Mouse (Mus musculus) gastrocnemius, postnatal 10 days (tissue): ENCODE results near the gene Josd1. TPM values are rescaled to one million over a fixed set of nuclear protein-coding genes. Genes with fewer than 3 reads are reported as not detected.

Source experiments
- DNase-seq: peaks from one replicate; pipeline ENCODE4 v3.0.0; 2021; ENCODE audit warnings: mixed read lengths
- total RNA-seq, 2 experiments: library from RNA; stranded (reverse); gene quantifications; 2 replicates each; pipeline ENCODE4 v1.2.3; 2021

Josd1 gene
- total RNA-seq, 2 experiments from 2014 or later: 11.8 to 13.1 TPM

DNA sequence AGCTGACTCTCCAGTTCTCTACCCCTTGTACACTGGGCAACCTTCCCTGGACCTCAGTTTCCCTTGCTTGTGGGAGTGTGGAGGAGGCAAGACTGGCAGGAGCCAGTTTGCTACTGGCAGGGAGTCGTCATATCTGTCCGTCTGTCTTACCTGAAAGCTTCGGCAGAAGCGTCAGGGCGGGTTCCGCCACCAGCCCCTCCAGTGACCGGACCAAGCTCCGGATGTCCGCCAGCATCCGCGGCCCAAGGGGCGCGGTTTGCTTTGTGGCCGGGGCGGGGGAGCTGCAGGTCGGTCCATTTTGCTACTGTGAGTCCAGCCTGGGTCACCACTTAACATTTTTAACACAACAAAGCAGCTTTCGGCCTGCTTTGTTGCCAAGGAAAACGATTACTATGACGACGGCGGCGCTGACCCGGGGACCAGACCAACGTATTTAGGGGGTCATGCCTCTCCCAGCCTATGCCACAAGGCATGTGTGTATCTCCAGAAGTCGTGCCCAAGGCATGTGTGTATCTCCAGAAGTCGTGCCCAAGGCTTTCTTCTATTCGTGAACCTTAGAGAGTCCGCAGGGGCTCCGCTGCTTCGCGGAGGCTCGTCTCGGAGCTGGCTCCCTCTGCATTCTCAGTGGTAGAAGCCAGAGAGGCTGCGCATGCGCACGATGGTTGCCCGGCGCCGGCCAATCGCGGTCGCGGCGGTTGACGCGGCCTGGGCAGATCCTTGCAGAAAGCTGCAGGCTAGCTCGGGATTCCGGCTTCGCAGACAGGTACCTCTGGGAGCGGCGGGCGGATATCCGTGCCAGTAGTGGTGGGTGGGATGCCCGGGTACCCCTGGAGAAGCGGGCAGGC, 29.0 kb downstream of the Josd1 start, which contains the start of the genes Fam227a and Cby1:
TSS of gene Fam227a (minus strand) at position 426 of the 845 bp plus-strand sequence.
TSS of gene Cby1 (plus strand) at position 669 of the 845 bp plus-strand sequence.
- peak; percentile 98 for DNase-seq

DNA sequence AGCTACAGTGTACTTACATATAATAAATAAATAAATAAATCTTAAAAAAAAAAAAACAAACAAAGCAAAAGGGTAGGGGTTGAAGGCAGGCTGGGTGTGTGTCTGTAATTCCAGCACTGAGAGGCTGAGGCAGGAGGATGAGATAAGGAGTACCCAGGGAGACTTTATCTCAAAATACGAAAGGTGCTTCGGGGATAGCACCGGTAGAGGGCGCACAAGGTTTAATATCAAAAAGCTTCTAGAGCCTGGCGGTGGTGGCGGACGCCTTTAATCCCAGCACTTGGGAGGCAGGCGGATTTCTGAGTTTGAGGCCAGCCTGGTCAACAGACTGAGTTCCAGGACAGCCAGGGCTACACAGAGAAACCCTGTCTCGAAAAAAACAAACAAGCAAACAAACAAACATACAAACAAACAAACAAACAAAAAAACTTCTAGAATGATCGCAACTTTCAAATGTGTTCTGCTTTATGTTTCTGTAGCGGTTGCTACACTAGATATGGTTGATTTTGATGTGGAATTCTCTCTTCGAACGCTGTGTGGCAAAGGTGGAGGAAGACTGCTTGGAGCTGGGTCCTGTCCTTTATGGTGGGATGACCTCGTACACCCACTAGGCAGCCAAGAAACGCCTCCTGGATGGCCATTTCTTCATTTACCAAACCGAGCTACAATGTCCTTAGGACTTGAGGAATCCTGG, 29.7 kb downstream of the Josd1 start:
- DNase-seq: peak; percentile 80

DNA sequence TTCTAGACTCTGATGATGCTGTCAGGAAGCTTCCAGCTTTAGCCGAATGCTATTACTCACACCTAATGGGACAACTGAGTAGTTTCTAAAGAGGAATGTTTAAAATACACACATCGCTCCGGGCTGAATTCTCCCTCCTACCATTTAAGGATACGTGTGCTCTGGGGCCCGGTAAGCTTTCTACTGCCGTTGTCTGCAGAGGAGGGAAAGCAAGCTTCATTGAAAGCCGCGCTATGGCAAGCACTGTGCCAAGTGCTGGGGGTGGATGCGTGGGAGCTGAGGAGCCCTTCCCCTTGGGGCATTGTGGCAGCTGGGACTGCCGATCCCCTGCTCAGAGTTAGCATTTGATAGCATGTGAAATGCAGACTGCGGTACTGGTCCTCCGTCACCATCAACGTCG, 31.3 kb downstream of the Josd1 start:
- DNase-seq: no peak

DNA sequence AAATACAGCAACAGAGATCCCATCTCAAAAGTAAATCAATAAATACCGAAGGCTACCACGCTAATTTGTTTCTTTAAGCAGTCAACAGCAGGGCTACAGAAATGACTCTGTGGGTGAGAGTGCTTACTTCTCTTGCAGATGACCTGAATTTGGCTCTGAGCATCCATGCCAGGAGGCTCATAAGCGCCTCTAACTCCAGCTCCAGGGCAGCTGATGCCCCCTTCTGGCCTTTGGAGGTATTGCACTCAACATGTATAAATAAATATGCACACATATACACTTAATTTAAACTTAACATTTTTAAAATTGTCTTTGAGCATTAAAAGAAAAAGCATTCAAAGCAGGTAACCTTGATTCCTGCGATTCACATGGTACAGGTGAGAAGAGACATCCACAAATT, 36.2 kb downstream of the Josd1 start:
- no peak for DNase-seq

DNA sequence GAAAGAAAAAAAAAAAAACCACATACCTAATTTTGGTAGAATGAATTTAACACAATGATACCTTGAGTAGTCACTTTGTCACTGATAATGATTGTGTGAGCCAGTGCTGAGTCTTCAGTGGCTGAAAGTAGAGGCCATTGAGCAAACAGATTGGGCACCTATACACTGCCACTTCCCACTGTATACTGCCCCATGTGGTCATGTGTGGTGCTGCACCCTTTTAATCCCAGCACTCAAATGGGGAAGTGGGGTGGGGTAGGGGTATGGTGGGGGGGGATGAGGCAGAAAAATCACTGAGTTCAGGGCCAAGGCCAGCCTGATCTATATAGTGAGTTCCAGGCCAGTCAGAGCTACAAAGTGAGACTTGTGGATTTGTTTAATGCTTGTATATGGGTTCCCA, 37.1 kb downstream of the Josd1 start:
- peak; percentile 41 for DNase-seq

DNA sequence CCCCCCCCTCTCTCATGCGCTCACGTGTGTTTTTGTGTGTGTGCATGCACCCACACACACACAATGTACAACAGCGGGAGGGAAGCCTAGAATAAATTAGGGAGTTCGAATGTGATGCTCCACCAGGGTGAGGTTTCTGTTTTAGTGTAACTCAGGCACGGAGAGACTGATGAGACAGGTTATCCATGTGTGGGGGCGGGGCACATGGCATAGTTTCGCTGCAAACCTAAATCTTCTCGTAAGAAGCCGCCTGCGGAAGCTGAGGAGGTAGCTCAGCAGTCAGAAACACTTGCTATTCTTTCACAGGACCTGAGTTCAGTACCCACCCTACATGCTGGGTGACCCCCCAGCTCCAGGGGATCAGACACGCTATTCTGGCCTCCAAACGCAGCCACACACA, 39.6 kb downstream of the Josd1 start:
- DNase-seq: no peak

DNA sequence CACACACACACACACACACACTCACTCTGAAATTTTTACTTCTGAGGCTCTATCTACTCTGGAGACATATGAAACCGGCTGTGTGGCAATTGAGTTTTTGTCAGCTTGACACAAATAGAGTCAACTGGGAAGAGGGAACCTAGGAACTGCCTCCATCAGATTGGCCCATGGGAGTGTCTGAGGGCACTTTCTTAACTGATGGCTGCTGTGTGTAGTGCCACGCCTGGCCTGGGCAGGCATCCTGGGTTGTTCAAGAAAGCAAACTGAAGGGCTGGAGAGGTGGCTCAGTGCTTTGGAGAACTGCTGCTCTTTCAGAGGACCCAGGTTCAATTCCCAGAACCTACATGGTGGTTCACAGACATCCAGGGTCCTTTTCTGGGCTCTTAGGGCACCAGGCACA, 42.2 kb downstream of the Josd1 start:
- DNase-seq: no peak

DNA sequence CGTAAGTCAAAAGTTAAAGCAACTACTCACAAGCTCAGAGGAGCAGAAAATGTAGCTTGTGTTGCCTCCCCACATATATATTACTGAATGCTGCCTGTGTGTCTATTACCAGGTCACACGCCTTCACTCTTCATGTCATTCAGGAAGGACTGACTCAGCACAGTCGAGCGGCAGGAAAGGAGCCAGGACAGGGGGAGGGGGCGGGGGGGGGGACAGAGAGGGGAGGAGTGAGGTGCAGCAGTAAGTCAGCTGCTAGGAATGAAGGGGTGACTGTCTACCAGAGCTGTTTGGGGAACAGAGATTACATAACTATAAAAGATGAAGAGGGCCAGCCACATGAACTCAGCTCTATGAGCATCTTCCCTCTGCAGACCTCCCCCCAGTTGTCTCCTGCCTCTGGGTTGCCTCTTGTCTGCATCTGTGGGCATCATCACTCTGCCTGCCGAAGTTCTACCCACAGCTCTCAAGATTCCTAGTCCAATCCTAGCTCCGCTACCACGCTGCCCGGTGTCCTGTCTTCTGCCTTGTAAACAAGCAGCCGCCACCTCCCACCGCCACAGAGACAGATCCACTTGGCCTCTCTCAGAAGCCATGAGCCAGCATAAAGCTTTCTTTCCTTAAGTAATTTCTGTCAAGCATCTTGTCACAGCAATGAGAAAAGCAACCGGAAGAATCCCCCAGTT, 46.4 kb downstream of the Josd1 start:
- DNase-seq: no peak

DNA sequence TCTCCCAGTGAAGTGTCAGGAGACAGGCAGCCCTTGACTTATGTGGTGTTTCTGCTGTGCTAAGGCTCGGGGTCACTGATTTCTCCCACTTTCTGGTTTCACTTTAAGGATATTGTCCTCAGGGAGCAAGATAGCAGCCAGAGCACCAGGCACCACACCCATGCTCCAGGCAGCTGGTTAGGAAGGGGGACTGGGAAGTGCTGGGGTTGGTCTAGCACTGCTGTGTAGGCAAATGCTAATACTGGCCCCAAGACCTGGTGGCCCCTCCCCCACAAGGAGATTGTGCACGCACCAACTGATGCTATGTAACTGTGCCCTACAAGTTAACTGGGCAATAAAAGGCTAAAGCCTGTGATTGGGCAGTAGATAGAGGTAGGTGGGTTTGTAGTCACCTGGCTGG, 57.2 kb downstream of the Josd1 start:
- DNase-seq: no peak

Other genes starting within 250 kb of the Josd1 start
- gene Csnk1e, start 232.4 kb downstream of the Josd1 start, total RNA-seq: 10 to 100 TPM; 55.5 to 60.8 TPM
- under 1 TPM; 0.26 to 0.27 TPM for gene Kcnj4, start 182.7 kb downstream of the Josd1 start, total RNA-seq
- gene Kdelr3, start 171.5 kb downstream of the Josd1 start, total RNA-seq: 10 to 100 TPM; 29.9 to 38.0 TPM
- 100 to 1,000 TPM in 1 of 2 experiments, 10 to 100 TPM in 1; 94.8 to 163 TPM for gene Ddx17, start 141.2 kb downstream of the Josd1 start, total RNA-seq
- 1 to 10 TPM in 1 of 2 experiments, under 1 TPM in 1; 0.40 to 1.0 TPM for gene Dmc1, start 82.8 kb downstream of the Josd1 start, total RNA-seq
- 1 to 10 TPM; 1.2 to 1.8 TPM for gene Fam227a, start 29.0 kb downstream of the Josd1 start, total RNA-seq
- gene Cby1, start 28.7 kb downstream of the Josd1 start, total RNA-seq: 10 to 100 TPM; 22.6 to 24.9 TPM
- 100 to 1,000 TPM in 1 of 2 experiments, 10 to 100 TPM in 1; 90.5 to 102 TPM for gene Tomm22, start 17.1 kb downstream of the Josd1 start, total RNA-seq
- 10 to 100 TPM; 14.3 to 16.8 TPM for gene Gtpbp1, start 2.9 kb upstream of the Josd1 start, total RNA-seq
- 10 to 100 TPM; 61.3 to 65.9 TPM for gene Sun2, start 54.6 kb upstream of the Josd1 start, total RNA-seq
- 10 to 100 TPM; 10.4 to 12.6 TPM for gene Dnal4, start 89.9 kb upstream of the Josd1 start, total RNA-seq
- gene Nptxr, start 116.8 kb upstream of the Josd1 start, total RNA-seq: 1 to 10 TPM; 4.2 to 5.1 TPM
- 1 to 10 TPM; 1.0 to 2.5 TPM for gene Npcd, start 146.3 kb upstream of the Josd1 start, total RNA-seq
- gene Cbx6, start 146.8 kb upstream of the Josd1 start, total RNA-seq: 10 to 100 TPM; 28.2 to 38.1 TPM
- 10 to 100 TPM in 1 of 2 experiments, 1 to 10 TPM in 1; 7.5 to 11.8 TPM for gene Apobec3, start 203.7 kb upstream of the Josd1 start, total RNA-seq